Mouse (Mus musculus) ES-Bruce4 (cell line): Measurements from ENCODE around the gene Nipsnap1. TPM values are rescaled to one million over a fixed set of nuclear protein-coding genes. Genes with fewer than 3 reads are reported as not detected.

Experiments used
- H3K27ac ChIP-seq: 2 replicates; pipeline ENCODE4 v1.5.1; 2012; ENCODE audit warnings: low read length, inconsistent platforms; ENCODE audit not compliant: insufficient read depth
- H3K27me3 ChIP-seq: 2 replicates; pipeline ENCODE4 v1.6.1; 2012; ENCODE audit warnings: mild to moderate bottlenecking, low read length, inconsistent platforms; ENCODE audit not compliant: control insufficient read depth, poor library complexity, insufficient read depth, severe bottlenecking
- H3K36me3 ChIP-seq: 2 replicates; pipeline ENCODE4 v1.6.1; 2012; ENCODE audit warnings: inconsistent platforms, mild to moderate bottlenecking, low read length, moderate library complexity; ENCODE audit not compliant: control insufficient read depth, poor library complexity, insufficient read depth, severe bottlenecking
- H3K4me1 ChIP-seq: one replicate; pipeline ENCODE4 v1.8.1; 2011; ENCODE audit warnings: low read length; ENCODE audit not compliant: control insufficient read depth, insufficient read depth
- H3K4me3 ChIP-seq: 2 replicates; pipeline ENCODE4 v1.5.1; 2011; ENCODE audit warnings: low read depth, mild to moderate bottlenecking, low read length
- H3K9ac ChIP-seq: 2 replicates; pipeline ENCODE4 v1.6.1; 2012; ENCODE audit warnings: low read depth, mild to moderate bottlenecking, inconsistent platforms; ENCODE audit not compliant: poor library complexity, severe bottlenecking
- H3K9me3 ChIP-seq: replicated peaks from 2 replicates; pipeline ENCODE4 v1.6.1; 2012; ENCODE audit warnings: mild to moderate bottlenecking, low read length, inconsistent platforms; ENCODE audit not compliant: control insufficient read depth, poor library complexity, insufficient read depth, severe bottlenecking
- CTCF ChIP-seq: IDR thresholded peaks from one replicate; pipeline ENCODE4 v1.8.1; 2011; ENCODE audit warnings: low read depth, low read length
- EP300 ChIP-seq: IDR thresholded peaks from 2 replicates; pipeline ENCODE4 v1.6.1; 2011; ENCODE audit warnings: low read depth, low read length; ENCODE audit not compliant: insufficient read depth
- POLR2A ChIP-seq: IDR thresholded peaks from one replicate; pipeline ENCODE4 v1.8.1; 2011; ENCODE audit warnings: low read length; ENCODE audit not compliant: insufficient read depth
- polyA plus RNA-seq: library from polyadenylated mRNA; stranded (reverse); fragments of >200 nt; gene quantifications from 2 replicates; pipeline ENCODE4 v1.2.4, GENCODE M21; 2011; ENCODE audit warnings: low read depth; ENCODE audit not compliant: missing spikeins, insufficient read depth, insufficient read length

The Nipsnap1 gene
- polyA plus RNA-seq, 1 experiment: 83.4 TPM

DNA sequence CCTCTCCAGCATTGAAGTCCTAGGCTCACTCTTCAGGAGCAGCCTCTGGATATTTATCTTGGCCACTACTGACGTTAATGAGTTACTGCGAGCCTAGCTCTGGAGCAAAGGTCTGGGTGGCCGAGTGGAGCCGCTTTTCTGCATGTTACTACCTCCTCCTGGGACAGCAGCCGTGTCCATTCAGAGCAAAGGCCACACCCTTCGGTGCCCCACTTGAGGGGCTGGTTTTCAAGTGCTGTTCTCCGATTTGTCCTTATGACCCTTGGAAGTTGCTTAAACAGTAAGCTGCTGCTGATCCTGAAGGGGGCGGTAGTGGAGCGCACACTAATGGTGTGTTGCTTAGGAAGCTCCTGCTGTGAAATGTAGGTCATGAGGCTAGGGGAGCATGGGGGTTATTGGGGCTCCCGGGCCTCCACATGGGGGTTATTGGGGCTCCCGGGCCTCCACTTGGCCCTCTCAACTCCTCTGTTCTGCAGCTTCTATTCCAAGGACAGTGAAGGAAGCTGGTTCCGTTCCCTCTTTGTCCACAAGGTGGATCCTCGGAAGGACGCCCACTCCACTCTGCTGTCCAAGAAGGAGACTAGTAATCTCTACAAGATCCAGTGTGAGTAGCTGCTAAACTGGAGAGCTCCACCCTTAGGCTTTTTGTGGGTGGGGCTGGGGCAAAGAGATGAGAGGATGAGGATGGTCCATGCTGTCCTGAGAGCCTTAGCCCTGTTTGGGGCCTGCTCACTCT is 9.3 kb downstream of the Nipsnap1 start:
- peaks cover 14% of the 10 kb centered on the region for H3K36me3 ChIP-seq
- H3K27me3 ChIP-seq: no peaks in the 10 kb centered on the region
- peaks cover 2% of the 10 kb centered on the region for H3K4me1 ChIP-seq
- TF ChIP-seq EP300 (peak; percentile 42; the same call in 1 of the 2 replicates), POLR2A (no peak), CTCF (peak; percentile 67)
- H3K9ac ChIP-seq: no peak overlapping the region
- H3K9me3 ChIP-seq: no peaks in the 10 kb centered on the region
- H3K27ac ChIP-seq: peak overlapping the region; percentile 61
- H3K4me3 ChIP-seq: 0 out of 2 replicates have a peak overlapping the region, but pooled peaks have one; percentile 1

DNA sequence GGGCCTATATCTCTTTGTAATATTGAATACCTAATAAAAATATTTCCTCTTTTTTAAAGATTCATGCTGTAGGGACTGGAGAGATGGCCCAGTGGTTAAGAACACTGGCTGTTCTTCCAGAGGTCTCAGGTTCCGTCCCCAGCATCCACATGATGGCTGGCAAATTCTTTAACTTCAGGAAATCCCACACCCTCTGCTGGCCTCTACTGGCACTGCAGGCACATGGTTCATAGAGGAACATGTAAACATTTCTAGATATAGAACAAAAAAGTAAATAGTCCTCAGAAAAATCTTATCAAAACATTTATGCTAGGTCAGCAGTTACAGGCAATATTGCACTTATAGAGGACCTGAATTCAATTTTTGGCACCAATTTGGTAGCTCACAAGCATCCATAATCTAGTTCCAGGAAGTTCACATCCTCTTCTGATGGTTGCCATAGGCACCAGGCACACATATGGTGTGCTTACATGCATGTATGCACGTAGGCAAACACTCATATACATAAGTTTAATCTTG is 11.7 kb downstream of the Nipsnap1 start:
- Histone ChIP-seq H3K4me3 (no peak overlapping the region), H3K36me3 (peaks cover 36% of the 10 kb centered on the region), H3K27me3 (no peaks in the 10 kb centered on the region), H3K9ac (no peak overlapping the region), H3K27ac (no peak overlapping the region), H3K4me1 (no peaks in the 10 kb centered on the region), H3K9me3 (no peaks in the 10 kb centered on the region)
- no peak for TF ChIP-seq POLR2A
- no peak for TF ChIP-seq EP300
- peak; percentile 22 for TF ChIP-seq CTCF

DNA sequence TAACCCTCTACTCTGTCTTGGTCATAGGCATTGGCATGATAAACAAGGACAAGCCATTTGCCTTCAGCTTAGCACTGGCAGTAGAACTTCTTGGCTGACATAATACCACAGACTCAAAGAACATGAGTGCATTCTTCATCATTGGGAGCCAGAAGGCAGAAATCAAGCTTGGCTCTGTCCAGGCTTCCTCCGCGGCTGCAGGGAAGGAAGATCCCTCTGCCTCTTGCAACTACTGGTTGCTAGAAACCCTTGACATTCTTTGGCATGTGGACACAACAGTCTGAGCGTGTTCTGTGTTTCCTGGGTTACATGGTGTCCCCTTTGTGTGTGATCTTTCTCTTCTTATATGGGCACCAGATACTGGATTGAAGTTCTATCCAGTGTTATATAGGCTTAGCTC is 13.2 kb downstream of the Nipsnap1 start:
- Histone ChIP-seq H3K36me3 (peaks cover 45% of the 10 kb centered on the region), H3K27ac (no peak overlapping the region), H3K4me1 (no peaks in the 10 kb centered on the region), H3K9ac (no peak overlapping the region), H3K27me3 (no peaks in the 10 kb centered on the region), H3K9me3 (no peaks in the 10 kb centered on the region), H3K4me3 (no peak overlapping the region)
- TF ChIP-seq EP300 (no peak), POLR2A (no peak), CTCF (no peak)

DNA sequence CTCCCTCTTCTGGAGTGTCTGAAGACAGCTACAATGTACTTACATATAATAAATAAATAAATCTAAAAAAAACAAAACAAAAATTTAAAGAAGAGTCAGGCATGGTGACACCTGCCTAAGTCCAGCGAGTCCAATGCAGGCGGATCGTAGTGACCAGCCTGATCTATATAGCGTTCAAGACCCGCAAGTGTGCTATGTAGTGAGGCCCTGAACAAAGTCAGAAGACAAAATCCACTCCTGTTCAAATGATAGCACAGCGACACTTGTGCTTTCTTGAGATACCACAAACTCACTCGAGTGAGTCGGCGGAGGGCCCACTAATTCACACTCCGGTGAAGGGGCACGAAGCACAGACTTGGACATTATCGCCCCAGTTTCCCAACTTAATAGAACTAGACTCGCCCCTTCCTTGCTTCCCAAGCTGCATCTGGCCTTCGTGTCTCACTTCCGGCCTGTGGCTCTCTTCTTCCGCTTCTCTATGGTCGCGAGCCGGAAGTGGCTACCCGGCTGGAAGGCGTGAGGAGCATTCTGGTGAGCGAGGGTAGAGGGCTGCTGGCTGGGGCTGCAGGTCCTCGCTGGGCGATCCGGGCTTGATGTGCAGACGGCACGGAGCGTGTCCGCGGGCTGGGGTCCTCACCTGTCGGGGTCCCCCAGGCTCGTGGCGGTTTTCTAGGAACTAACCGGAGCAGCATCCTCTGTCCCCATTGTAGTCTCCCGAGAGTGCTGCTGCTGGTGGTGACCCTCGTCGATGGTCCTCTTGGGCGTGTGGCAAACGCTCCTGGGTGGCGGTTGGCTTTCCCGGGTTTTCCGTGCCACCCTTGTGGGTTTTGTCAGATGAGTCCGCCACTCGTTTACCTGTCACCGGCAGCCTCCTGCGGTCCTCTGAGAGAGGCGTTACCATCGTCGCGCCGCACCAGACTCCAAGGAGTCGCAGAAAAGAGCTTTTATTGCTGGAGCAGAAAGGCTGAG is 21.4 kb downstream of the Nipsnap1 start, which contains the start of gene Thoc5:
Gene Thoc5 (plus strand): TSS at position 473 of the 969 bp plus-strand sequence.
- peak within 1 kb of the TSS; percentile 12; the same call in 1 of the 2 replicates for H3K27ac ChIP-seq
- H3K27me3 ChIP-seq: no peaks in the 10 kb centered on the region
- no peaks in the 10 kb centered on the region for H3K9me3 ChIP-seq
- H3K4me3 ChIP-seq: peak within 1 kb of the TSS; percentile 91
- peaks cover 29% of the 10 kb centered on the region for H3K36me3 ChIP-seq
- peak within 1 kb of the TSS; percentile 77 for H3K9ac ChIP-seq
- TF ChIP-seq CTCF (no peak), POLR2A (peak; percentile 60)
- peaks cover 3% of the 10 kb centered on the region for H3K4me1 ChIP-seq

DNA sequence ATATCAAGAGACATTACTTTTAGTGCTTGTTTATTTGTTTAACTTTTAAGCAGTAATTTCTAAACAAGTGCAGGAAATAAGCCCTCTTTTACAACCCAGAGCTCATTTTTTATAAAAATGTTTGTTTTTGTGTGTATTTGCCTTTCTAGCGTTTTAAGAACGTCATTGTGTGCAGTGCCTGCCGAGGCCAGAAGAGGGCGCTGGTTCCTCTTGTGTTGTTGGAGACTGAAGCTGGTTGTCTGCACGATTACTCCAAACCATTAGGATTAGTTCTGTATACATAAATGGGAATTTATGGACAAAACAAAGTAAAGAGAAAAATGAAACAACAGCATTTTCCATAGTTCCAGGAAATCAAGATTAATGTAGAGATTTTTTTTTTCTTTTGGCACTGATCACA is 26.7 kb downstream of the Nipsnap1 start:
- no peaks in the 10 kb centered on the region for H3K9me3 ChIP-seq
- TF ChIP-seq CTCF: peak; percentile 92
- no peak for TF ChIP-seq POLR2A
- TF ChIP-seq EP300: no peak
- H3K4me3 ChIP-seq: no peak overlapping the region
- H3K27ac ChIP-seq: no peak overlapping the region
- H3K27me3 ChIP-seq: no peaks in the 10 kb centered on the region
- peaks cover 3% of the 10 kb centered on the region for H3K4me1 ChIP-seq
- no peak overlapping the region for H3K9ac ChIP-seq
- peaks cover 25% of the 10 kb centered on the region for H3K36me3 ChIP-seq
